ENCODE assay signal across 7 mouse cellular contexts in the genomic region with DNA sequence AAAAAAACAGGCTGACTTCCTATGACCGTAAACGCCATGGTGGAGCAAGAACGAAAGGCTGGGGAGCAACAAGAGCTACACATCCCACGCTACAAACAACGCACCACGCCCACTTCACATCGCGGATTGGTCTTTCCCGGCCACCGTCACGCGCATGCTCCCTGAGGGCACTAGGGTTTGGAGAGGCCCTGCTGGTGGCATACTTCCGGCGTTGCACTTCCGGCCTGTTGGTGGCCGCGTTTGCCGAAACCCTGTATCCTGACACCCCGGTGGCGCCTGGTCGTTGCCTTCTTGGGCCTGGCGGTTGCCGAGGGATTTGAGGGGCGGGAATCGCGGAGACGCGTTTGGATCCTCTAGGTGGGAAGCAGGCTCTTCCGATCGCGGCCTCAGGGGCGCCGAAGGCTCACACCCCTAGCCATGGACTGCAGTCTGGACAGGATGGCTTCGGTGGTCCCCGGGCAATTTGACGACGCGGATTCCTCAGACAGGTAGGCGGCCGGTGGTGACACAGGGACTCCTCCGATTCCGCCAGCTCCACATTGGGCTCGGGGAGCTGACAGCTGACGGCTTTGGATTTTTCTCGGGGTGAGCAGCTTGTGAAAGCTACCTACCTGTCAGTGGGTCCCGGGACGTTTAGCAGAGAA. TPM values are rescaled to one million over a fixed set of nuclear protein-coding genes. Genes with fewer than 3 reads are reported as not detected.
A peak's percentile ranks its signal among the peaks of the same experiment; 100 is the strongest.
DNase-seq lines count a peak whose midpoint lies in the region; ATAC-seq lines count a peak whose summit lies in the region.

TSS of gene Cage1 (minus strand) at position 26 of the 644 bp plus-strand sequence.

- H3K9me3 ChIP-seq in intestine, embryonic 16.5 days (ENCODE audit: control insufficient read depth, low read length) = no peaks in the 10 kb centered on the region
- no peaks in the 10 kb centered on the region for H3K9me3 ChIP-seq in midbrain, embryonic 11.5 days (ENCODE audit: control insufficient read depth, low read length)

- H3K4me3 ChIP-seq in intestine, embryonic 16.5 days (ENCODE audit: low read length) = peak within 1 kb of the TSS; percentile 75
- H3K4me3 ChIP-seq in midbrain, embryonic 11.5 days (ENCODE audit: low read depth, low read length) = peak within 1 kb of the TSS; percentile 54

- peak; percentile 96 for ATAC-seq in intestine, embryonic 16.5 days
- peak; percentile 96 for ATAC-seq in midbrain, embryonic 11.5 days (ENCODE audit: low FRiP score)

- H3K36me3 ChIP-seq in intestine, embryonic 16.5 days (ENCODE audit: control insufficient read depth, insufficient read depth, low read length) = peaks cover 13% of the 10 kb centered on the region
- H3K36me3 ChIP-seq in midbrain, embryonic 11.5 days (ENCODE audit: control insufficient read depth, insufficient read depth, low read length) = peaks cover 4% of the 10 kb centered on the region

- H3K27ac ChIP-seq in intestine, embryonic 16.5 days (ENCODE audit: low read length) = peak within 1 kb of the TSS; percentile 69
- H3K27ac ChIP-seq in midbrain, embryonic 11.5 days (ENCODE audit: low read depth, low read length) = no peak within 1 kb of the TSS

- under 1% methylated on average over 47 of the region's 47 CpGs for WGBS in intestine, embryonic 16.5 days
- WGBS in midbrain, embryonic 11.5 days = under 1% methylated on average over 47 of the region's 47 CpGs

- peak; percentile 96 for DNase-seq in adrenal gland, adult 8-10 months
- DNase-seq in embryo, embryonic 9.5 days (ENCODE audit: extremely low spot score) = peak; percentile 97
- DNase-seq in gastrocnemius, postnatal 4 days (ENCODE audit: low spot score in 2 of 2) = peak; percentile 92 to 96
- DNase-seq in left cerebral cortex, postnatal 36 days (ENCODE audit: low spot score in 2 of 2) = peak; percentile 97
- DNase-seq in midbrain, embryonic 11.5 days (ENCODE audit: low spot score, missing footprints) = peak; percentile 100
- DNase-seq in skeletal muscle tissue, adult 2 months (ENCODE audit: low read depth, low spot score) = peak; percentile 94

- no peaks in the 10 kb centered on the region for H3K27me3 ChIP-seq in intestine, embryonic 16.5 days (replicated peaks; ENCODE audit: control insufficient read depth, insufficient read depth, low read length)
- no peaks in the 10 kb centered on the region for H3K27me3 ChIP-seq in midbrain, embryonic 11.5 days (ENCODE audit: control insufficient read depth, insufficient read depth, low read length)

- peak within 1 kb of the TSS; percentile 84 for H3K9ac ChIP-seq in intestine, embryonic 16.5 days (ENCODE audit: low read depth, low read length)
- H3K9ac ChIP-seq in midbrain, embryonic 11.5 days (ENCODE audit: low read length) = peak within 1 kb of the TSS; percentile 76

- H3K4me2 ChIP-seq in intestine, embryonic 16.5 days (ENCODE audit: low read depth, low read length) = peak within 1 kb of the TSS; percentile 67
- H3K4me2 ChIP-seq in midbrain, embryonic 11.5 days = peak within 1 kb of the TSS; percentile 87

- peaks cover 14% of the 10 kb centered on the region for H3K4me1 ChIP-seq in intestine, embryonic 16.5 days (ENCODE audit: control insufficient read depth, insufficient read depth, low read length)
- peaks cover 4% of the 10 kb centered on the region; the same call in 1 of the 2 replicates for H3K4me1 ChIP-seq in midbrain, embryonic 11.5 days (ENCODE audit: control insufficient read depth, insufficient read depth, low read length)

- intact Hi-C loops in left cerebral cortex, postnatal 36 days (cut with DNase I) = loop anchor here (2.0 to 10.0 kb wide), 3 partner anchors 44 to 602 kb away; no protein-coding TSS in a partner anchor

RNA-seq across cellular contexts. Expression of gene Cage1, which starts in this region (rescaled TPM):
- 1 to 10 TPM; 3.3 to 6.6 (median 4.4) TPM for total RNA-seq in adrenal gland, adult 8-10 months (2022)
- 1 to 10 TPM; 1.5 to 2.3 TPM for total RNA-seq in gastrocnemius, postnatal 4 days (2021)
- polyA plus RNA-seq in intestine, embryonic 16.5 days (2015; fragmentation: Nextera tagmentation; extraction: Ambion mirVana) = 0.89 and 0.93 TPM in 2 replicates
- 1 to 10 TPM; 5.9 to 6.0 TPM for total RNA-seq in left cerebral cortex, postnatal 36 days (2021)
- polyA plus RNA-seq in midbrain, embryonic 11.5 days (2014; fragmentation: Nextera tagmentation; extraction: Ambion mirVana) = 0.94 and 0.98 TPM in 2 replicates

Comparison
In these comparisons a context has a peak if more than half of its experiments do, and no peak if none do; other contexts are left out.
1. Peak in ATAC-seq, H3K4me3 ChIP-seq, H3K27ac ChIP-seq, H3K9ac ChIP-seq and H3K4me2 ChIP-seq in intestine, embryonic 16.5 days; RNA of the gene not detected or under 1 TPM.
2. Peak in DNase-seq, ATAC-seq, H3K4me3 ChIP-seq, H3K9ac ChIP-seq and H3K4me2 ChIP-seq in midbrain, embryonic 11.5 days; RNA of the gene not detected or under 1 TPM.